Mouse (Mus musculus) spleen, adult 18-20 months (tissue): ENCODE measurements around the gene Sds.
"Not testable (repeated sequence)": the region's sequence is repeated elsewhere in the genome, so short reads cannot be mapped to it uniquely, and the experiment has no call there.

Source experiments
- DNase-seq, 2 experiments: peaks; one replicate each; pipeline ENCODE4 v3.0.0; 2022; ENCODE audit warnings: mixed read lengths in 2 of 2

Gene Sds

GRCm38 (mm10) chr5:120493440-120493839 is 17.1 kb downstream of the Sds start:
- no peak for DNase-seq

- DNase-seq: no peak
Observed at GRCm38 (mm10) chr5:120493873-120494395, 17.6 kb downstream of the Sds start.

GRCm38 (mm10) chr5:120495064-120495702 is 18.9 kb downstream of the Sds start:
- no peak for DNase-seq

GRCm38 (mm10) chr5:120495703-120496226 is 19.4 kb downstream of the Sds start:
- no peak for DNase-seq

GRCm38 (mm10) chr5:120497071-120497470 is 20.7 kb downstream of the Sds start:
- no peak for DNase-seq

GRCm38 (mm10) chr5:120499202-120499601 is 22.9 kb downstream of the Sds start:
- DNase-seq: no peak

- DNase-seq: not testable (repeated sequence)
Observed at GRCm38 (mm10) chr5:120500609-120501008, 24.3 kb downstream of the Sds start.

GRCm38 (mm10) chr5:120502147-120502621 is 25.9 kb downstream of the Sds start:
- no peak for DNase-seq

- DNase-seq: no peak
Observed at GRCm38 (mm10) chr5:120502675-120503143, 26.4 kb downstream of the Sds start.

GRCm38 (mm10) chr5:120503144-120503795 is 26.9 kb downstream of the Sds start, which contains the start of gene Plbd2:
Plbd2 (minus strand) TSS chr5:120503625.
- peak; percentile 67 to 77 for DNase-seq

- DNase-seq: peak; percentile 51 to 70
Observed at GRCm38 (mm10) chr5:120505368-120505767, 29.0 kb downstream of the Sds start.

GRCm38 (mm10) chr5:120505781-120506180 is 29.5 kb downstream of the Sds start:
- DNase-seq: no peak

GRCm38 (mm10) chr5:120506490-120506889 is 30.2 kb downstream of the Sds start:
- DNase-seq: no peak

- DNase-seq: no peak
Observed at GRCm38 (mm10) chr5:120507311-120507710, 31.0 kb downstream of the Sds start.

GRCm38 (mm10) chr5:120510982-120511642 is 34.8 kb downstream of the Sds start, which contains the start of gene Slc8b1:
Slc8b1 (plus strand) TSS chr5:120511168.
- peak; percentile 95 to 99 for DNase-seq

GRCm38 (mm10) chr5:120511643-120512220 is 35.4 kb downstream of the Sds start:
- DNase-seq: no peak

- no peak for DNase-seq
Observed at GRCm38 (mm10) chr5:120512911-120513555, 36.7 kb downstream of the Sds start.

GRCm38 (mm10) chr5:120514031-120514677 is 37.8 kb downstream of the Sds start:
- no peak for DNase-seq

- no peak for DNase-seq
Observed at GRCm38 (mm10) chr5:120514754-120515153, 38.4 kb downstream of the Sds start.

- DNase-seq: no peak
Observed at GRCm38 (mm10) chr5:120515451-120515850, 39.1 kb downstream of the Sds start.

GRCm38 (mm10) chr5:120516221-120516984 is 40.1 kb downstream of the Sds start:
- DNase-seq: no peak
